Mouse (Mus musculus) ZHBTc4 (cell line): ENCODE measurements around the gene Hyls1.
"Not testable (repeated sequence)": the region's sequence is repeated elsewhere in the genome, so short reads cannot be mapped to it uniquely, and the experiment has no call there.

Experiments used
- DNase-seq: peaks from one replicate; pipeline ENCODE4 v3.0.0-alpha.2; 2011; ENCODE audit warnings: low read depth, low spot score

The Hyls1 gene

GRCm38 (mm10) chr9:35569571-35570534 is at the start of gene Hyls1, which contains the start of gene Pate2:
TSS of gene Hyls1 (minus strand) at chr9:35570398.
TSS of gene Pate2 (plus strand) at chr9:35570284.
- DNase-seq: peak; percentile 99

DNA sequence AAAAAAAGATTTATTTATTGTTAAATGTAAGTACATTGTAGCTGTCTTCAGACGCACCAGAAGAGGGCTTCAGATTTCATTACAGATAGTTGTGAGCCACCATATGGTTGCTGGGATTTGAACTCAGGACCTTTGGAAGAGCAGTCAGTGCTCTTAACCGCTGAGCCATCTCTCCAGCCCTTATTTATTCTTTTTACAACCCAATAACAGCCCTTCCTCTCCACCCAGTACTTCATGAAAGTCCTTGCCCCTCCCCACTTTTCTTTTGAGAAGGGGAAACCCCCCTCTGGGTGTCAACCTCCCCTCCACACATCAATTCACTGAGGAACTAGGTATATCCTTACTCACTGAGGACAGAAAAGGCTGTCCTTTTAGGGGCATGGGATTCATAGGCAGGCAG is 46.6 kb upstream of the Hyls1 start:
- not testable (repeated sequence) for DNase-seq

GRCm38 (mm10) chr9:35614005-35614404 is 43.8 kb upstream of the Hyls1 start:
- no peak for DNase-seq

DNA sequence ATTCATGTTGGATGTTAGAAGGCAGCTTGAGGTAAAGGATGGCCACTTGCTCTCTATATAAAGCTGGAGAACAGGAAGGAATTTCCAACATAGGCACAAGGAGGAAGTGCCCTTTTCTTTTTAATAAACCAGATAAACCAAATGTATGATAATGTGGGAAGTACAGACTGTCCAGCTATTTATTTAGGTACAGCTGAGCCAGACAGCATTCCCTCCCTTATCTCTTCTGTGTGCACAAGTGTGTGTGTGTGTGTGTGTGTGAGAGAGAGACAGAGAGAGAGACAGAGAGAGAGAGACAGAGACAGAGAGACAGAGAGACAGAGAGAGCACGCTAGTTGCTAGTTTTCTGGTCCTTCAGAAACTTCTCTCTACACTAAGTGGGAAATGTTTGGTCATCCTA is 41.6 kb upstream of the Hyls1 start, which contains the start of gene Pate4:
TSS of gene Pate4 (minus strand) at position 101 of the 400 bp plus-strand sequence.
- no peak for DNase-seq

GRCm38 (mm10) chr9:35607647-35608405 is 37.6 kb upstream of the Hyls1 start:
- no peak for DNase-seq

DNA sequence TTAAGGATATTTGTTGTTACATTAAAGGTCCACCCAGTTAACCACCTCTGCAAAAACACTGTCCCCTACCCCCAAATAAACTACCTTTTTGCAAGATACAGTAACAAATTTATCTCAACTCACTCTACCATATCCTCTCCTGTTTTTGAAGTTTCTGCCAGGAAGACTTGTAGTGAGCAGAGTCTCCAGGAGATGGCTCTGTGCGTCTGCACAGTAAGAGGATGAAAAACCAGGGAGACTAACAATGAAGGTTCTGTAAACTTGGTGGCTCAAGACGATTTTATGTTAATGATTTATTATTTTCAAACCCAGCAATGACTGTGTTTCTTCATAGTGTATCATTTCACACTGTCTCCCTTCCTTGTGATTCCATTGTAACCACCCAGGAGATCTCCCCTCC is 22.7 kb upstream of the Hyls1 start:
- peak; percentile 34 for DNase-seq

DNA sequence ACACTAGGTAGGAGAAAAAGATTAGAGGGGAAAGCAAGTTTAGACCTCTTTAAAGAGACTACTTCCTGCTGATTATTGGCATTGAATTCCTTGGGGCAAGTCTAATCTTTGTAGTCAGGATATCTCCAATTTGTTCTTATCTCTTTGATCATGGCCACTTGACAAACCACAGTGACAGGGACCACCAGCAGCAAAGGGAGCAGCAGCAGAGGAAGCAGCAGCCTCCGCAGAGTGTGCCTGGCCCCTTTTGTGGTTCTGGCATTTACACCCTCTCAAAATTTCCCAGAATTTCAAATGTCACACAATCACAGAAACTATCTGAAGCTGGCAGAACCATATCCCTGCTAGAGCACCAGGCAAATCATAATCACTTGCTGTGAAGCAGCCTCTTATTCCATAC is 17.5 kb upstream of the Hyls1 start:
- no peak for DNase-seq

DNA sequence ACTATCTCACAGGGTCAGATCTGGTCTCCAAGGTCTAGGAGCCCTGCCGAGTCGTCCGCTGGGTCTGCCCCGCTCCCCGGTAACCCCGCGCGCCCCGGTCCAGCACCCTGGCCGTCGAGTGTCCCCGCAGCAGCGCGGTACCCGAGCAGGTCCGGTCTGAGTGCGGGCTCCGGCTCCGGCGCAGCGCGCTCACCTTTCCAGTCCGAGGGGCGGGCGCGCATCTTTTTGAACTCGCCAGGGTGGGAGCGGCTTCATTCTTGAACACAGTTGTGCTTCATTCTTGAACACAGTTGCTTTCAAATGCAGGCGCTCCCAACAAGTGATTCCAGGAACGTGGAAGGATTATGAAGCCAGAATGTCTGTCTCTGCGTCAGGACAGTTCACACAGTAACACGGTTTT is 4.2 kb upstream of the Hyls1 start:
- peak; percentile 74 for DNase-seq

DNA sequence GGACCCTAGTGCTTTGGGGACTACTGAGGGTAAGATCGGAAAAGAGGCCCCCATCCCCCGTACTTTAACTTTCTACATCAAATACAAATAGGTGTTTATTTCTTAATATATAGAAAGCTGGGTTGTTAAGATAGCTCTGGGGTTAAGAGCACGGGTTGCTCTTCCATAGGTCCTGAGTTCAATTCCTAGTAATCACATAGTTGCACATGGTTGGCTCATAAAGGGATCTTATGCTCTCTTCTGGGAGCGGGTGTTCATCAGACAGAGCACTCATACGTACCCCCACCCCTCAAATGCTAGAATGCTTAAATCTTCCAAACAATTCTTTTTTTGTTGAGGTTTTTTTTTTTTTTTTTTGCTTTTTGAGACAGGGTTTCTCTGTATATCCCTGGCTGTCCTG is 465 bp upstream of the Hyls1 start:
- no peak for DNase-seq

DNA sequence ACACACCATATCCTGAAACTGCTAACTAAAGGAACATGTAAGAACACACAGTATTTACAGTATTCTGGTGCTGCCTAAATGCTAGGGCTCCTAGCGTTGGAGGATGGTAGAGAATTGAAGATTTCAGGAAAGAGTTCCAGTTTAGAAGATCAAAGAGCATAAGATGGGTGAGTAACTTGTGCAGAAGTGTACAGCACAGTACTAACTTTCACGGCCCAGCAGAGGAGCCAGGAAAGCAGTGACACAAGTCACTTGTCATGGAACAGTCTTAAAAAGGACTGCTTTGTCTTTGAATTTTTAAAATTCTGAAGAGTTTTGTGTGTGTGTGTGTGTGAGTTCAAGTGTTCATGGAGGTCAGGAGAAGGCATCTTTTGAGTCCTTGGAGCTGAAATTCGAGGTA is 2.2 kb downstream of the Hyls1 start:
- DNase-seq: no peak

DNA sequence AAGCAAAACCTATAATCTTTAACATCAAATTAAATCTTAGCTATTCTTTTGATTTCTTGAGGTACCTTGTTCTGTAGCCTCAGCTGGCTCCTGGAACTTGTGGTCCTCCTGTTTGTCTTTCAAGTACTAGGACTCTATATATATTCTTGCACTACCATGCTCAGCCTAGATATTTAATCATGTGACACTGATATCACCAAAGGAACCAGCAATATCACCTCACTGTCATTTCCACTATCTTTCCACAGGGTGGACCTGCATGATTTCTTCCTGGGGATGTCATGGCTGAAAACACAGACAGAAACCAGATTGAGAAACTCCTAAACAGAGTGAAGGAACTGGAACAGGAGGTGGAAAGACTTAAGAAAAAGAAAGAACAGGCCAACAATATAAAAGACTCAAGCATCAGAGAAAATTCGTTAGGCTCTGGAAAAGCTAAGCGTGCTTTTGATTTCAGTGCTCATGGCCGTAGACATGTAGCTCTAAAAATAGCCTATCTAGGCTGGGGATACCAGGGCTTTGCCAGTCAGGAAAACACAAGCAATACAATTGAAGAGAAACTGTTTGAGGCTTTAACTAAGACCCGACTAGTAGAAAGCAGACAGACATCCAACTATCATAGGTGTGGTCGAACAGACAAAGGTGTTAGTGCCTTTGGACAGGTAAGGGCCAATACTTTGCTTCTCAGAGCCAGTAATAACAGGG is 5.5 kb downstream of the Hyls1 start:
- DNase-seq: no peak

GRCm38 (mm10) chr9:35561583-35561982 is 8.6 kb downstream of the Hyls1 start:
- no peak for DNase-seq

- DNase-seq: no peak
Measured at GRCm38 (mm10) chr9:35561076-35561475, 9.1 kb downstream of the Hyls1 start.

GRCm38 (mm10) chr9:35559009-35559890 is 10.9 kb downstream of the Hyls1 start:
- peak; percentile 93 for DNase-seq

DNA sequence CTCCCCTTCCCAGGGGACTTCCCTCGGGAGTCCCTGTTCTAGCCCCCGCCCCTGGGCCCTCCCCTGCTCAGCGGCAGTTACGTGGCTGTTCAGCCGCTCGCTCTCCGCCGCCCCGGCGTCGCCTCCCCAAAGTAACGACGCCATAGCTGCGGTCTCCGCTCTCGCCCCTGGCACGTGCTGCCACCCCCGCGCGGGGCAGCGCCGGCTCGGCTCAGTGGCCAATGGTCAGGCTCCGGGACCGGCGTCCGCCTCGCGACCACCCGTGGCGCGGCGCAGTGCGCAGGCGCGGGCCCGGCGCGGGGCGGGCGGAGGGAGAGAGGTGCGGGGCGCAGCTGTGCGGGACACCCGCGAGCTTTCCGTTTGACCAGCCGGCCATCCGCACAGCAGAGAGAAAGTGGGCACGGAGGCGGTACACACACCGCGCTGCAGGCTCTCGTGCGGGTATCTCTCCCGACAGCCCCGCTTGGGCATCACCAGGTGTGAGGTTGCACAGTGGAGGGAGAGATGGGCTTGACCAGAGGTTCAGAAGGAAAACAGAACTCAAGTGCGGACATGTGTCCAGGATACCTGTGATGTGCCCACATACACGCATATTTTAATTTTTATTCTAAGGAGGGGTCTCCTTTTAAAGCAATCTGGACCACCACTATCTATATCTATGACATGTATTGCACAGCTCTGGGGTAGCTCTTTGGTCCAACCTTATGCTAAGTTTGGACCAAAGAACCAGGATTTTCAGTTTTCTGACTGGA is 11.8 kb downstream of the Hyls1 start, which contains the start of the genes Ddx25 and Pus3:
TSS of gene Ddx25 (minus strand) at position 272 of the 752 bp plus-strand sequence.
TSS of gene Pus3 (plus strand) at position 339 of the 752 bp plus-strand sequence.
- DNase-seq: peak; percentile 56

DNA sequence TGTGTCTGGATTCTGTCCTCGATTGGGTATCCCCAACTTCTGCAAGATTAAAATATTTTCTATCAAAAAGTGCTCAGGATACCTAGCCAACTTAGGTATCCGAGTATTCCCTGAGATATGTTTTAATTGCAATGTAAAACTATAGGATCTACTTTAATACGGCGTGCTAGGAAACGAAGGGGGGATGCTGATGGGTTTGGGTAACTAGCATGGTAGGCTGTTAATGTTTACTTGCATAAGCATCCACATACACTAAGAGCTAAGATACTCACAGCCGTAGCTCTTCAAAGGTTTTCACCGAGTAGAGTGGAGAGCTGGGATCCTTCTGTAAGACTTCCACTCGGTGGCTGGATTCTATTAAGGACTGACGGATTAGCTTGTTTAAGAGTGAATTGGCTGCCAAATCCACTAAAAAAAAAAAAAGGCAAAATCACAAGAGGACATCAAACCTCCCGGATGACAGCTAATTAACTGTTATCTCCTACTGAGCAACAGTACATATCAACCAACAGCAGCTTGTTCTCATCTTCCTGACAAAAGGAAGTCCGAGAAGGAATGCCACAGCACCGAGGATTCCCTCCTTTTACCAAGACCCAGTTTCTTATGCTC is 13.6 kb downstream of the Hyls1 start:
- DNase-seq: no peak

DNA sequence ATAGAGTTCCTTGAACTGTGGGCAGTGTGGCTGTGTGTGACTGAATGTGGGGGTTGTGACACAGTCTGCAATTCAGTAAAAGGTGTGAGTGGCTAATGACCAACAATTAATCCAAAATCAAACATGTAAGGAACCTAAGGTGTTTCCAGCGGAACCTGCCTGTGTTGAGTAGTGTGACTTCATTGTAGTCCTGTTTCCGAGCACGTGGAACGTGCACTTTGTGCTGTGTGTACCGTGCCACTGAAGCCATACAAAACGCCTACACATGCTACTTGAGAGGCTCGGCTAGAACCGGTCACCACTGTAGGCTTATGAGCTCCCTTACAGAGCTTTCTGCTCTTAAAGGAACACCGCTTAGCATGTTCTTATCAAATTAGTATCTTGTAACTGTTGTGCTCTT is 21.7 kb downstream of the Hyls1 start:
- DNase-seq: no peak

- no peak for DNase-seq
Measured at GRCm38 (mm10) chr9:35546745-35547144, 23.5 kb downstream of the Hyls1 start.

DNA sequence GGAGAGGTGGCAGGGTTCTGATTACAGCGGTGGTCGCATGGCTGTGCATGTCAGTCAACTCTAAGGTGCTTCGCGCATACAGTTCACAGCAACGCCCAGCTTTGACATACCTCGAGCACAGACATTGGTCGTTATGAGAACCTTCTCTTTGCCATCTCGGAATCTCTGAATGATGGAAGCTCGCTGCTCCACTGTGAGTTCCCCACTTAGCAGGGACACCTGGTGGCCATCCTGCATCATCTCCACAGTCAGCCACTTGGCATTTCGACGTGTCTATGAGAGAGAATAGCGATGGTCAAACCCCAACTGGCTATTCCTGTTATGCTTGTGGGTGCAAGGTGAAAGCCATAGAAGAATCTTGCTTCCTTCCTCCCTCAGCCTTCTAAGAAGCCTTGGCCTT is 24.5 kb downstream of the Hyls1 start:
- DNase-seq: peak; percentile 27
